Mouse (Mus musculus) urinary bladder, adult 18-20 months (tissue): Measurements from ENCODE around the gene Gstm4.

Experiments
- DNase-seq, 2 experiments: peaks; one replicate each; pipeline ENCODE4 v3.0.0; 2022; ENCODE audit warnings: low spot score in 2 of 2, mixed read lengths in 2 of 2

Gene Gstm4

GRCm38 (mm10) chr3:108044394-108045140, at the start of gene Gstm4:
TSS of gene Gstm4 (minus strand) at chr3:108044894.
- DNase-seq = peak; percentile 82 to 90

GRCm38 (mm10) chr3:108094146-108094545, 49.5 kb upstream of the Gstm4 start:
- no peak for DNase-seq

GRCm38 (mm10) chr3:108093306-108093705, 48.6 kb upstream of the Gstm4 start:
- DNase-seq = no peak

- no peak for DNase-seq
Measured at GRCm38 (mm10) chr3:108092536-108093115, 47.9 kb upstream of the Gstm4 start, which contains the start of gene Gnat2. TSS of gene Gnat2 (plus strand) at chr3:108092789.

GRCm38 (mm10) chr3:108092030-108092429, 47.3 kb upstream of the Gstm4 start:
- no peak for DNase-seq

- no peak for DNase-seq
Measured at GRCm38 (mm10) chr3:108090561-108090960, 45.9 kb upstream of the Gstm4 start.

GRCm38 (mm10) chr3:108089916-108090315, 45.2 kb upstream of the Gstm4 start:
- DNase-seq = no peak

GRCm38 (mm10) chr3:108088842-108089380, 44.2 kb upstream of the Gstm4 start:
- no peak for DNase-seq

- DNase-seq = no peak
Measured at GRCm38 (mm10) chr3:108087329-108087728, 42.6 kb upstream of the Gstm4 start.

GRCm38 (mm10) chr3:108086470-108086979, 41.8 kb upstream of the Gstm4 start, which contains the start of gene Ampd2:
TSS of gene Ampd2 (minus strand) at chr3:108086651.
- peak; percentile 61 to 87 for DNase-seq

- DNase-seq = peak; percentile 54 to 85
Measured at GRCm38 (mm10) chr3:108085721-108086469, 41.2 kb upstream of the Gstm4 start.

- peak; percentile 90 to 91 for DNase-seq
Measured at GRCm38 (mm10) chr3:108085281-108085720, 40.6 kb upstream of the Gstm4 start.

- DNase-seq = no peak
Measured at GRCm38 (mm10) chr3:108084767-108085270, 40.1 kb upstream of the Gstm4 start.

- DNase-seq = no peak
Measured at GRCm38 (mm10) chr3:108083904-108084407, 39.3 kb upstream of the Gstm4 start.

- no peak for DNase-seq
Measured at GRCm38 (mm10) chr3:108083161-108083560, 38.5 kb upstream of the Gstm4 start.

GRCm38 (mm10) chr3:108082251-108082875, 37.7 kb upstream of the Gstm4 start:
- no peak for DNase-seq

- no peak for DNase-seq
Measured at GRCm38 (mm10) chr3:108081681-108082080, 37.0 kb upstream of the Gstm4 start.

- no peak for DNase-seq
Measured at GRCm38 (mm10) chr3:108076836-108077235, 32.1 kb upstream of the Gstm4 start.

- DNase-seq = no peak
Measured at GRCm38 (mm10) chr3:108072983-108073569, 28.4 kb upstream of the Gstm4 start.
